Mouse (Mus musculus): ENCODE measurements at regions not wholly inside any gene's neighbourhood (a gene's known extent, or its start where the extent isn't known, plus 50 kb on each side); places are given as distances from the start of the nearest gene placed in this dataset.
"Not testable (repeated sequence)": the region's sequence is repeated elsewhere in the genome, so short reads cannot be mapped to it uniquely, and the experiment has no call there.

GRCm38 (mm10) chr12:115464777-115465176, 582.7 kb upstream of the Zfp386 start:
- not testable (repeated sequence) for TF ChIP-seq CTCF (IDR thresholded peaks at IDR 0.05; ENCODE audit: low read depth, low read length); GATA2 (IDR thresholded peaks at IDR 0.05; ENCODE audit: borderline replicate concordance, low read depth, low read length)

Data from G1E (cell line).